In genomic region chr1:91312273-91312672, GRCm38 (mm10) we compare ENCODE assay signal across 27 mouse cellular contexts. TPM values are rescaled to one million over a fixed set of nuclear protein-coding genes. Genes with fewer than 3 reads are reported as not detected.
DNase-seq lines count a peak whose midpoint lies in the region; ATAC-seq and TF ChIP-seq lines count a peak whose summit lies in the region.
"Had no signal": no experiment of that assay in that cellular context is flagged by ENCODE, and none has a peak within 500 bp of the region (broad histone marks: within the 10 kb centered on the region; RNA-seq: fewer than 3 reads in every experiment).

No protein-coding gene starts in this region.

- H3K9ac ChIP-seq in lung, embryonic 16.5 days (ENCODE audit: low read length) = no peak overlapping the region
- H3K9ac ChIP-seq in CH12.LX (ENCODE audit: insufficient read depth, low read depth) = no peak overlapping the region
- H3K9ac ChIP-seq: forebrain, embryonic 13.5 days; hindbrain, embryonic 12.5 days; hindbrain, embryonic 15.5 days had no signal

- peaks cover 13% of the 10 kb centered on the region for H3K36me3 ChIP-seq in lung, embryonic 16.5 days (ENCODE audit: control insufficient read depth, insufficient read depth, low read length)
- peaks cover 53 to 93% of the 10 kb centered on the region in 2 experiments for H3K36me3 ChIP-seq in CH12.LX (replicated peaks in 1 of 2; ENCODE audit: control insufficient read depth in 1 of 2, insufficient read depth in 1 of 2, low read length in 1 of 2)

- H3K4me1 ChIP-seq in lung, embryonic 16.5 days (replicated peaks; ENCODE audit: control insufficient read depth, insufficient read depth, low read length) = no peaks in the 10 kb centered on the region
- H3K4me1 ChIP-seq in CH12.LX (ENCODE audit: control insufficient read depth in 1 of 2, insufficient read depth in 2 of 2) = peaks cover 3 to 31% of the 10 kb centered on the region in 2 experiments
- H3K4me1 ChIP-seq: hindbrain, embryonic 15.5 days had no signal

- H3K4me3 ChIP-seq in lung, embryonic 16.5 days (ENCODE audit: low read length) = no peak overlapping the region
- no peak overlapping the region for H3K4me3 ChIP-seq in CH12.LX (replicated peaks in 1 of 3; ENCODE audit: low read depth in 2 of 3, low read length in 2 of 3, poor library complexity in 1 of 3)
- H3K4me3 ChIP-seq: forebrain, embryonic 10.5 days; forebrain, embryonic 13.5 days; gastrocnemius, adult 2 months; hindbrain, embryonic 12.5 days; hindbrain, embryonic 15.5 days had no signal

- WGBS in lung, embryonic 16.5 days = 75% methylated on average over 4 of the region's 4 CpGs

- dilution Hi-C loops in CH12.LX (cut with MboI; ENCODE audit: extremely low pct_ligation_motif_present, extremely low pct_unique_long_range_greater_than_20kb, low sequenced_read_pairs) = no loop called here

- no peak for TF ChIP-seq CTCF in CH12.LX (conservative IDR thresholded peaks at IDR 0.05 in 1 of 2, IDR thresholded peaks at IDR 0.05 in 1 of 2; ENCODE audit: low read depth in 2 of 2, low read length in 2 of 2)

- in situ Hi-C loops in CH12.LX (cut with MboI; ENCODE audit: low pct_ligation_motif_present, low pct_unique_long_range_greater_than_20kb, low sequenced_read_pairs) = no loop called here

- no peaks in the 10 kb centered on the region for H3K79me2 ChIP-seq in CH12.LX (replicated peaks; ENCODE audit: control insufficient read depth, extremely low read depth, insufficient read depth, poor library complexity, severe bottlenecking)

- no peak for TF ChIP-seq EP300 in CH12.LX (IDR thresholded peaks at IDR 0.05; ENCODE audit: low read length)

- TF ChIP-seq RAD21 in CH12.LX (IDR thresholded peaks at IDR 0.05; ENCODE audit: low read depth, low read length) = no peak

- no peak overlapping the region for H3K27ac ChIP-seq in lung, embryonic 16.5 days (ENCODE audit: low read length)
- 0 out of 2 replicates have a peak overlapping the region, but pooled peaks have one; percentile 21 for H3K27ac ChIP-seq in CH12.LX (ENCODE audit: insufficient read depth, low read depth)
- H3K27ac ChIP-seq: gastrocnemius, adult 2 months; hindbrain, embryonic 15.5 days had no signal

- H3K4me2 ChIP-seq in lung, embryonic 16.5 days (ENCODE audit: low read depth, low read length) = no peak overlapping the region
- no peak overlapping the region for H3K4me2 ChIP-seq in CH12.LX (ENCODE audit: insufficient read depth, low read depth, poor library complexity, severe bottlenecking)
- H3K4me2 ChIP-seq: forebrain, embryonic 13.5 days; heart, embryonic 11.5 days; hindbrain, embryonic 12.5 days; hindbrain, embryonic 15.5 days had no signal

- no peak for TF ChIP-seq POLR2A in CH12.LX (IDR thresholded peaks at IDR 0.05; ENCODE audit: low read depth, low read length)

- H3K27me3 ChIP-seq in lung, embryonic 16.5 days (ENCODE audit: control insufficient read depth, insufficient read depth, low read depth, low read length) = no peaks in the 10 kb centered on the region
- no peaks in the 10 kb centered on the region for H3K27me3 ChIP-seq in CH12.LX (replicated peaks)
- H3K27me3 ChIP-seq: forebrain, embryonic 13.5 days; hindbrain, embryonic 12.5 days; hindbrain, embryonic 15.5 days had no signal

- DNase-seq in kidney, postnatal 36 days = peak; percentile 32 to 48
- DNase-seq in kidney, postnatal 14 days = no peak
- DNase-seq in lung, postnatal 14 days = no peak
- no peak for DNase-seq in CH12.LX (ENCODE audit: extremely low read depth)
- DNase-seq in lung, postnatal 4 days = peak; percentile 7 to 46
- DNase-seq: adrenal gland, adult 8-10 months; adrenal gland, postnatal 25 days; cerebellum, adult 11-12 months; cerebellum, adult 8-10 months; cerebellum, postnatal 10 days; cerebellum, postnatal 36 days; gastrocnemius, adult 2 months; gastrocnemius, postnatal 14 days; heart, adult 11 months had no signal

- peak; percentile 70 for ATAC-seq in lung, embryonic 16.5 days (ENCODE audit: low read depth)
- ATAC-seq: activated CD4-positive, CD25-positive, alpha-beta regulatory T cell, adult 4 months; CD4-positive, CD25-positive, alpha-beta regulatory T cell, adult 4 months; forebrain, embryonic 13.5 days; forebrain, embryonic 16.5 days had no signal

- H3K9me3 ChIP-seq in lung, embryonic 16.5 days (ENCODE audit: control insufficient read depth, low read length) = no peaks in the 10 kb centered on the region
- no peaks in the 10 kb centered on the region for H3K9me3 ChIP-seq in CH12.LX (replicated peaks; ENCODE audit: low read length)
- H3K9me3 ChIP-seq: forebrain, embryonic 10.5 days; forebrain, embryonic 13.5 days; hindbrain, embryonic 12.5 days; hindbrain, embryonic 15.5 days had no signal

TF ChIP-seq in CH12.LX, 34 proteins besides CTCF, POLR2A, EP300 and RAD21:
- TF ChIP-seq POLR2AphosphoS2 (IDR thresholded peaks at IDR 0.05; ENCODE audit: low read depth, low read length) (no peak), KAT2A (IDR thresholded peaks at IDR 0.05; ENCODE audit: insufficient replicate concordance, low read length) (no peak), MAZ (IDR thresholded peaks at IDR 0.05; ENCODE audit: low read depth, low read length) (no peak), ZMIZ1 (IDR thresholded peaks at IDR 0.05; ENCODE audit: low read depth, low read length) (no peak), USF1 (IDR thresholded peaks at IDR 0.05; ENCODE audit: low read depth, low read length) (no peak), MEF2A (IDR thresholded peaks at IDR 0.05; ENCODE audit: borderline replicate concordance, low read depth, low read length) (no peak), HCFC1 (IDR thresholded peaks at IDR 0.05; ENCODE audit: low read depth, low read length) (no peak), MYC (IDR thresholded peaks at IDR 0.05; ENCODE audit: low read depth, low read length) (no peak), NRF1 (IDR thresholded peaks at IDR 0.05; ENCODE audit: low read depth, low read length) (no peak), IRF4 (IDR thresholded peaks at IDR 0.05; ENCODE audit: low read depth, low read length) (no peak), MAFK (IDR thresholded peaks at IDR 0.05; ENCODE audit: insufficient replicate concordance, low read length) (no peak), SIN3A (IDR thresholded peaks at IDR 0.05; ENCODE audit: low read length) (no peak), TBP (conservative IDR thresholded peaks at IDR 0.05; ENCODE audit: low read depth, low read length) (no peak), ZNF384 (IDR thresholded peaks at IDR 0.05; ENCODE audit: low read depth, low read length) (no peak), SMC3 (IDR thresholded peaks at IDR 0.05; ENCODE audit: low read depth, low read length) (no peak), NELFE (IDR thresholded peaks at IDR 0.05; ENCODE audit: low read depth, low read length) (no peak), USF2 (conservative IDR thresholded peaks at IDR 0.05; ENCODE audit: low read depth, low read length) (no peak), GABPA (IDR thresholded peaks at IDR 0.05; ENCODE audit: insufficient replicate concordance, low read depth, low read length) (no peak), RCOR1 (conservative IDR thresholded peaks at IDR 0.05; ENCODE audit: low read depth, low read length) (no peak)

RNA-seq across cellular contexts. Expression of gene Espnl, which starts 9.6 kb away (rescaled TPM):
- polyA plus RNA-seq in lung, embryonic 16.5 days (2015; fragmentation: Nextera tagmentation; extraction: Ambion mirVana) = not detected in 2 replicates
- 9.8 and 10.5 TPM in 2 replicates for total RNA-seq in CH12.LX (2012; rRNA removed)
- total RNA-seq in CH12.LX (2014; rRNA removed) = 7.0 and 7.8 TPM in 2 replicates
- polyA plus RNA-seq in CH12.LX (2012; ENCODE audit: insufficient read length, low read depth) = 10.7 and 11.2 TPM in 2 replicates
- total RNA-seq: adrenal gland, postnatal 25 days; gastrocnemius, adult 2 months; heart, adult 8-10 months had no signal
- polyA plus RNA-seq: activated CD4-positive, CD25-positive, alpha-beta regulatory T cell, adult 4 months; CD4-positive, CD25-positive, alpha-beta regulatory T cell, adult 4 months; embryonic facial prominence, embryonic 14.5 days; forebrain, embryonic 10.5 days; forebrain, embryonic 13.5 days; heart, embryonic 14.5 days; heart, postnatal 0 days had no signal

RNA-seq across cellular contexts. Expression of gene Scly, which starts 14.1 kb away (rescaled TPM):
- 16.7 and 19.0 TPM in 2 replicates for polyA plus RNA-seq in lung, embryonic 16.5 days (2015; fragmentation: Nextera tagmentation; extraction: Ambion mirVana)
- total RNA-seq in CH12.LX (2012; rRNA removed) (25.6 and 31.9 TPM in 2 replicates), CH12.LX (2014; rRNA removed) (15.8 and 21.3 TPM in 2 replicates)
- 66.6 and 71.2 TPM in 2 replicates for polyA plus RNA-seq in CH12.LX (2012; ENCODE audit: insufficient read length, low read depth)

RNA-seq across cellular contexts. Expression of gene Klhl30, which starts 38.5 kb away (rescaled TPM):
- polyA plus RNA-seq in lung, embryonic 16.5 days (2015; fragmentation: Nextera tagmentation; extraction: Ambion mirVana) = 1.4 and 1.7 TPM in 2 replicates
- total RNA-seq in CH12.LX (2012; rRNA removed) (0.17 and 0.34 TPM in 2 replicates), CH12.LX (2014; rRNA removed) (0.30 and 0.32 TPM in 2 replicates)
- 0.47 and 0.49 TPM in 2 replicates for polyA plus RNA-seq in CH12.LX (2012; ENCODE audit: insufficient read length, low read depth)
- polyA plus RNA-seq: activated CD4-positive, CD25-positive, alpha-beta regulatory T cell, adult 4 months; CD4-positive, CD25-positive, alpha-beta regulatory T cell, adult 4 months; forebrain, embryonic 13.5 days; forebrain, embryonic 16.5 days had no signal

RNA-seq across cellular contexts. Expression of gene Erfe, which starts 54.0 kb away (rescaled TPM):
- polyA plus RNA-seq in lung, embryonic 16.5 days (2015; fragmentation: Nextera tagmentation; extraction: Ambion mirVana) = 1.6 and 2.2 TPM in 2 replicates
- total RNA-seq in CH12.LX (2012; rRNA removed) (5.7 and 8.4 TPM in 2 replicates), CH12.LX (2014; rRNA removed) (2.1 and 2.2 TPM in 2 replicates)
- 1.8 and 2.3 TPM in 2 replicates for polyA plus RNA-seq in CH12.LX (2012; ENCODE audit: insufficient read length, low read depth)
- polyA plus RNA-seq: activated CD4-positive, CD25-positive, alpha-beta regulatory T cell, adult 4 months; CD4-positive, CD25-positive, alpha-beta regulatory T cell, adult 4 months had no signal

Comparison
In these comparisons a context has a peak if more than half of its experiments do, and no peak if none do; other contexts are left out.
1. DNase-seq: peak in kidney, postnatal 36 days (2 of 2) and lung, postnatal 4 days (2 of 2); none in kidney, postnatal 14 days (single experiment), lung, postnatal 14 days (single experiment) and CH12.LX (single experiment).
2. RNA of gene Espnl, which starts 9.6 kb away (polyA plus RNA-seq): 10.7 to 11.2 TPM in CH12.LX; not detected in lung, embryonic 16.5 days; every median in the first group is over 10 times any median in the second.